ENCODE assay signal across 8 mouse cellular contexts in the genomic region with DNA sequence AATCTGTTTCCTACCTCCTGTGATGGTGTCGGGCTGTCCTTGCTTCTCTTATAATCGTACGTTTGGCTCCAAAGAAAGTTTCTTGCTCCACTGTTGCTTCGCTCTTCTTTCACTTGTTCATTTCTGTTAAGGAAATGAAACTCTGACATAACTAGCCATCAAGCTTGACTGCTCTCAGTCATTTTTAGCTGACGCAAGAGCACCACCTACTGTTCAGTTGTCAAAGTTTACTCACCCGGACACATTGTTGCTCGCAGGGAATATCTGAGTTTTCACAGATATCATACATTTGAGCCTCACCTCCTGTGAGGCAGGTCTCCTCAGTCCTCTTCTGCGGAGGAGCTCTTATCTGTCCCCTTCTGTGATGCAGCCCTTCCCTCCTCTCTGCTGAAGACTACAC. TPM values are rescaled to one million over a fixed set of nuclear protein-coding genes. Genes with fewer than 3 reads are reported as not detected.
A peak's percentile ranks its signal among the peaks of the same experiment; 100 is the strongest.
DNase-seq lines count a peak whose midpoint lies in the region; ATAC-seq and TF ChIP-seq lines count a peak whose summit lies in the region.

No protein-coding gene starts in this region.

- no peak for ATAC-seq in hindbrain, embryonic 13.5 days (ENCODE audit: low FRiP score)
- ATAC-seq in granulocyte monocyte progenitor cell, adult 5-6 weeks (replicated peaks; ENCODE audit: poor library complexity, severe bottlenecking), result peak; percentile 98
- ATAC-seq in midbrain, postnatal 0 days (ENCODE audit: low FRiP score), result no peak

- no peak overlapping the region for H3K4me2 ChIP-seq in hindbrain, embryonic 13.5 days
- no peak overlapping the region for H3K4me2 ChIP-seq in midbrain, postnatal 0 days (ENCODE audit: low read depth, low read length, poor library complexity, severe bottlenecking)

- peak; percentile 43 for DNase-seq in hindbrain, embryonic 10.5 days (ENCODE audit: low spot score)
- DNase-seq in c-Kit-negative CD71-positive TER-119-positive erythroid progenitor cells, embryonic 14.5 days (ENCODE audit: low read depth, low spot score), result peak; percentile 13
- DNase-seq in layer of hippocampus, postnatal 10 days (ENCODE audit: low spot score in 2 of 2), result peak; percentile 69 to 71
- peak; percentile 67 for DNase-seq in midbrain, postnatal 0 days (ENCODE audit: low spot score)
- peak; percentile 13 to 19 for DNase-seq in thymus, postnatal 36 days

- peak; percentile 51 for TF ChIP-seq CTCF in E14TG2a.4 (conservative IDR thresholded peaks at IDR 0.05; ENCODE audit: low read length)
- peak; percentile 85 for TF ChIP-seq CTCF in midbrain, postnatal 0 days (IDR thresholded peaks at IDR 0.05)

- WGBS in hindbrain, embryonic 10.5 days, result 69% methylated on average over 8 of the region's 8 CpGs
- 67% methylated on average over 8 of the region's 8 CpGs for WGBS in hindbrain, embryonic 13.5 days
- WGBS in midbrain, postnatal 0 days, result 58% methylated on average over 8 of the region's 8 CpGs

- no peaks in the 10 kb centered on the region for H3K4me1 ChIP-seq in hindbrain, embryonic 10.5 days (replicated peaks)
- H3K4me1 ChIP-seq in hindbrain, embryonic 13.5 days (replicated peaks), result no peaks in the 10 kb centered on the region
- H3K4me1 ChIP-seq in E14TG2a.4 (replicated peaks; ENCODE audit: low read depth, low read length), result peaks cover 5% of the 10 kb centered on the region
- no peaks in the 10 kb centered on the region for H3K4me1 ChIP-seq in midbrain, postnatal 0 days (ENCODE audit: insufficient read depth, low read length)

- H3K36me3 ChIP-seq in hindbrain, embryonic 10.5 days, result peaks cover 76% of the 10 kb centered on the region
- peaks cover 53% of the 10 kb centered on the region for H3K36me3 ChIP-seq in hindbrain, embryonic 13.5 days
- H3K36me3 ChIP-seq in E14TG2a.4 (ENCODE audit: insufficient read depth, low read length), result peaks cover 65% of the 10 kb centered on the region
- peaks cover 21% of the 10 kb centered on the region; the same call in 1 of the 2 replicates for H3K36me3 ChIP-seq in midbrain, postnatal 0 days (ENCODE audit: insufficient read depth, low read length)

- no peaks in the 10 kb centered on the region for H3K27me3 ChIP-seq in hindbrain, embryonic 10.5 days (ENCODE audit: insufficient read depth, poor library complexity, severe bottlenecking)
- no peaks in the 10 kb centered on the region for H3K27me3 ChIP-seq in hindbrain, embryonic 13.5 days
- H3K27me3 ChIP-seq in E14TG2a.4 (ENCODE audit: insufficient read depth, low read length), result no peaks in the 10 kb centered on the region
- no peaks in the 10 kb centered on the region for H3K27me3 ChIP-seq in midbrain, postnatal 0 days (ENCODE audit: insufficient read depth, low read length)

- no peaks in the 10 kb centered on the region for H3K9me3 ChIP-seq in hindbrain, embryonic 10.5 days
- H3K9me3 ChIP-seq in hindbrain, embryonic 13.5 days, result no peaks in the 10 kb centered on the region
- no peaks in the 10 kb centered on the region for H3K9me3 ChIP-seq in E14TG2a.4 (ENCODE audit: low read length)
- no peaks in the 10 kb centered on the region for H3K9me3 ChIP-seq in midbrain, postnatal 0 days (ENCODE audit: low read length)

- no peak overlapping the region for H3K27ac ChIP-seq in hindbrain, embryonic 10.5 days
- no peak overlapping the region for H3K27ac ChIP-seq in hindbrain, embryonic 13.5 days
- H3K27ac ChIP-seq in midbrain, postnatal 0 days (ENCODE audit: low read depth, low read length), result no peak overlapping the region

- no peak overlapping the region for H3K9ac ChIP-seq in hindbrain, embryonic 13.5 days
- no peak overlapping the region for H3K9ac ChIP-seq in midbrain, postnatal 0 days (replicated peaks; ENCODE audit: low read length, poor library complexity, severe bottlenecking)

- no peak overlapping the region for H3K4me3 ChIP-seq in hindbrain, embryonic 10.5 days
- H3K4me3 ChIP-seq in hindbrain, embryonic 13.5 days, result no peak overlapping the region
- H3K4me3 ChIP-seq in E14TG2a.4 (replicated peaks; ENCODE audit: low read length), result no peak overlapping the region
- no peak overlapping the region for H3K4me3 ChIP-seq in midbrain, postnatal 0 days (ENCODE audit: low read depth, low read length)

RNA-seq across cellular contexts. Expression of a gene that starts 44.8 kb away (rescaled TPM):
- polyA plus RNA-seq in hindbrain, embryonic 10.5 days (2016; fragmentation: Nextera tagmentation; extraction: Ambion mirVana), result 13.3 and 13.9 TPM in 2 replicates
- polyA plus RNA-seq in hindbrain, embryonic 13.5 days (2015; fragmentation: Nextera tagmentation; extraction: Ambion mirVana), result 10.9 and 11.0 TPM in 2 replicates
- total RNA-seq in granulocyte monocyte progenitor cell, adult 5-6 weeks (2014; fragmentation: Nextera tagmentation), result 2.9 and 4.4 TPM in 2 replicates
- total RNA-seq in granulocyte monocyte progenitor cell, adult 5-6 weeks (2017), result 0.10 and 0.95 TPM in 2 replicates
- 10 to 100 TPM; 36.2 to 38.6 TPM for total RNA-seq in layer of hippocampus, postnatal 10 days (2021)
- 39.2 and 43.0 TPM in 2 replicates for total RNA-seq in midbrain, postnatal 0 days (2014; rRNA removed)
- polyA plus RNA-seq in midbrain, postnatal 0 days (2015; fragmentation: Nextera tagmentation; extraction: Ambion mirVana), result 7.9 and 9.5 TPM in 2 replicates

Comparison
In these comparisons a context has a peak if more than half of its experiments do, and no peak if none do; other contexts are left out.
1. DNase-seq: peak in every context shown above with its lines; median percentile 70 in layer of hippocampus, postnatal 10 days; 67 in midbrain, postnatal 0 days; 43 in hindbrain, embryonic 10.5 days; 16 in thymus, postnatal 36 days; 13 in c-Kit-negative CD71-positive TER-119-positive erythroid progenitor cells, embryonic 14.5 days.